Mouse (Mus musculus) kidney, adult 2 months (tissue): ENCODE measurements around the gene Duoxa2.

Experiments used
- CTCF ChIP-seq: fragments of 200-500 bp; conservative IDR thresholded peaks from 2 replicates; pipeline ENCODE4 v1.5.1; 2011; ENCODE audit warnings: low read depth, mild to moderate bottlenecking, control low read depth, low read length, moderate library complexity, mixed read lengths; ENCODE audit not compliant: insufficient read depth, insufficient read length
- POLR2A ChIP-seq: fragments of 200-500 bp; IDR thresholded peaks from one replicate; pipeline ENCODE4 v1.6.1; 2011; ENCODE audit warnings: low read depth, low read length, control low read depth

GRCm38 (mm10) chr2:122351156-122351930 is 52.6 kb downstream of the Duoxa2 start:
- TF ChIP-seq CTCF (no peak), POLR2A (no peak)
